Mouse (Mus musculus): ENCODE measurements at regions not wholly inside any gene's neighbourhood (a gene's known extent, or its start where the extent isn't known, plus 50 kb on each side); places are given as distances from the start of the nearest gene placed in this dataset.

DNA sequence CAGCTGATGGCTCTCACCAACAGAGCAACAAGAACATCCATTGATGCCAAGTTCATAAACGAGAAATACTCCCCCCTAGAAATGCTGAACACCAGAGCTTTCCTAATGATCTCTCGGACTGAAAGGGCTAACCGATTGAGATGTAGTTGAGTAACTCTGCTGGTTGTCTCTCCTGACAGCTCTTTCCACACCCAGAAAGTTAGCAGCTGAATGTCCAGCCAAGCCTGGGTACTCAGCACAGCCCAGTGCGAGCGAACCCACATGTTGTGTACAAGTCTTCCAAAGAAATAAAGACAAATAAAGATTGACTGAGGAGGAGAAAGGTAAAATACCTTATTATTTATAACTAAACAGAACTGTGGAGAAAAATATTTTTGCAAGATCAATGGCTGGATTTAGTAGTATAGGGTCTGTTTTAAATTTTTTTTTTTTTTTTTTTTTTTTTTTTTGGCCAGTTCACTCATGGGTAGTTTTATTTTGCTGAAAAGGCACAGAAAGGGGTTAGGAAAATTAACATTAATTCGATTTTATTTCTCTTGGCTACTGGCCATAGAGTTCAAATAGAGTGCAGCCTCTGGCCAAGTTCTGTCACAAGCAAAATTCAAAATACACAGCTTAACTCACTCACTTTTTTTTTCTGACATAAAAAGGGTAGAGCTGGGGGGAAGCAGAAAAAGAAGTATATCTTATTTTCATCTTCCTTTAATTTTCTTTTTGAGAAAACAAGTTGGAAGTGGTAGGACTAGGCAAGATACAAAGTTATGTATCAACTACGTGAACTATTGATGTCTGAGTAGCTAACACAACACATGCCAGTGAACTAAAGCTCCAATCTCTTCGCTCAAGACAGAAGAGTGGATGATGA lies 261.2 kb upstream of the Npvf start:
- DNase-seq (ENCODE audit: low spot score in 2 of 2) = no peak

DNA sequence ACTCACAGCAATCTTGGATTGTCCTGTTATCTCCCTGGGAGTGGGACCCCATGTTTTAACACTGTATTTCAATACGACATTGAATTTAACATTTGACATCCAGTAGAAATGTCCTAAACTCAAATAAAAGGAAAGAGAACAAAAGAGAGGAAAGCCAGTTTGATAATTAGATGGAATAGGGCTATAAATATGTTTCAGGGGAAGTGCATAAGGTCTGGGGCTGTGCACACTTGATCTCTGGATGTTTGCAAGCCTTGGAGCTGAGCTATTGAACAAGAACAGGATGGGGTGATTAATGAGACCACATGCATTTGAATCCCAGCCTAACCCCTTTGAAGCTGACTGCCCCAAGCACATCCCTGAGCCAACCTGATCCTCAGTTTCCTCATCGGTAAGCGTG lies 264.0 kb upstream of the Npvf start:
- DNase-seq (ENCODE audit: low spot score in 2 of 2) = no peak

DNA sequence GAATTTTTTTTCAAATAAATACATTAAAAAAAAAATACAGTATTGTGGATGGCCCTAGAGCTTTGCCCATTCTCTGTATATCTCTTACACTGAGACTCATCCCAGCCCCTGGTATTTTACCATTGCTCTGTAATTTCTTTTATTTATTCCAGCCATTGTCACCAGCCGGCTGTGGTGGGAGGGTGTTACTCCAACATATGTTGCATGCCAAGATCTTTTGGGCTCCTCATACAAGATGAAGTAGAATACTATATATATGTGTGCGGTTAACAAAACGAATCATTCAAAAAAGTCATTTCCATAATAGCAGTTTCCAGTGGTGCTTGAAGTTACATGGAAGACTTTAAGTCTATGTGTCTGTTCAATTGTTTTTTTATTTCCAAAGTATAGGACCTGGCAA lies 268.0 kb upstream of the Npvf start:
- no peak for DNase-seq (ENCODE audit: low spot score in 2 of 2)

DNA sequence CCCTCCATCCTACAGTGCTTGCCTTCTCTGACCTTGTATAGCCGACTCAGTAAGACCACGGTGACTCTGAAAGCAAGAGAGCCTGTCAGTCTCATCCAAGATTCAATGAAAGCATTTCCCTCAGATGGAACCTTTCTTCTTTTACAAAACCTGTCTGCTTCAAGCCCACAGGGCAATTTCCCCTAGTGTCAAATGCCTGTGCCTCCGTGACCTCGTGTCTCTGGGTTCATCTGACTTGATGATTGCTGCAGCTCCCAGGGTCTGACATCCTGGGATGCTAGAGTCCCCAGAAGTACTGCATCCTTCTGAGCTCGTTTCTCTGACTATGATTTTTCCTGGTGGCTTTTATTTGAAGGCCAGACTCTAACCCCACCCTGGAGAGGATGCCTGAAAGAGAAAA lies 270.3 kb upstream of the Npvf start:
- DNase-seq (ENCODE audit: low spot score in 2 of 2) = no peak

DNA sequence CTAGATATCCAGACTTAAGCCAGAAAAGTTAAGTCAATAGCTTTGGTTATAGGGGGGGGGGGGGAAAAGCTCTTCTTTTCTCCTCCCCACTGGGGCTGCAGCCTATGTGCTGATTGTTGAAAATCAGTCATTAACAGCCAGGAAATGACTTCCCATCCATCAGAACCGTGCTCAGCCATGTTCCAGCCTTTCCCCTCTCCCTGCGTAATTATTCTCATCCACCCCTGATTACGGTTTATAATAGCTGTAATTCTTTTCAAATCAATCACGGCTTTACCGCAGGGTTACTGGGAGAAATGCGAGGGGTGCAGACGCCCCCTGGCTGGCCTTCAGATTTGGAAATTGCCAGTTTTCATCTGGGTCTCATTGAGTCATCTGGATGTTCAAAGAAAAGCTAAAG lies 270.8 kb upstream of the Npvf start:
- no peak for DNase-seq (ENCODE audit: low spot score in 2 of 2)

DNA sequence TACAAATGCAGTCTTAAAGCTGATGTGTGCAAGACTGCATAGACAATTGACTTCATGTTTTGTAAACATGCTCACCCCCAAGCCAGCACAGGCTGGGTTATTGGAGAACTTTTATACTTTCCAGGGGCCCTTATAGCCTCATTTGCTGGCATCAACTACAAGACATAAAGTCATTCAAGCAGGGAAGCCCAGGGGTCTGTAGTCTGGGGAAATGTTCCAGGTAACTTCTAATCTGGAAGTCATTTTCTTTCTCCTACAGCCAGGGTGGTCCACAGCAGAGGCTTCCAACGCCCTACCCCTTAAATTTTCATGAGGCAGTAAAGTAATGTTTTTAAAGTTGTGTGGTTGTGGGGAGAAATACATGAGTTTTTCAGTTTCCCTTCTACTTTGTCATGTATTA lies 272.1 kb upstream of the Npvf start:
- DNase-seq (ENCODE audit: low spot score in 2 of 2) = no peak

DNA sequence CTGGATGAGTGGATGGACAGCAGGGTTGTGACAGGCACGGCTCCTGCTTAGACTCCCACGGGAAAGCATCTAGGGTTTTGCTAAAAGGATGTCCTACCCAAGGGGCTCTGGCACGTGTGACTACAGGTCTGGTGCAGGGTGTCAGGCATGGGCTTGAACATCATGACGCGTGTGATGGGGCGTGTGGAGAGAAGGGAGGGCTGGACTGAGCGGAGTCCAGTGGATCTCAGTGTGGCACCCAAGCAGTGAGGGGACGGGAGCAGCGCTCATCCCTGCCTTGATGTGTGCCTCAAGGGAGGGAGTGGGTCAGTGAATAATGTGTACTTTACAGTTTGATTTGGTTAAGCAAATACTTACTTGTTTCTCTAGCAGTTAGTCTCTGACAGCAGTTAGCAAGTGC lies 275.3 kb upstream of the Npvf start:
- no peak for DNase-seq (ENCODE audit: low spot score in 2 of 2)

DNA sequence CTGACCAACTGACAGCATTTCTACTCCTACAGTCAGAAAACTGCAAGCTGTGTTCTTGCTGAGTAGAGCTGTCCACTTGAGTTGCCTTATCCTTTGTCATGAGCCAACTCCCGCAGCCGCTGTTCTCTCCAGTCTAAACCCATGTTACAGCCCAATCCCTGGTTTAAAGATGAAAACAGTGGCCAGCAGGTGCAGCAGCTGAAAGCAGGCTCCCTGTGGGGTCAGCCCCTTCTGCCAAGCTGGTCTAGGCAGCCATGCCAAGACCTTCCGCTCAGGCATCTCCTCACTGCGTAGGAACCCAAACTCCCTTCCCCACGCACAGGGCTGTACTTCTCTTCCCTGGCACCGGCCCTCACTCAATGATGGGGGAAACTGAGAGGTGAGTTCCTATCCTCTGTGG lies 279.3 kb upstream of the Npvf start:
- no peak for DNase-seq (ENCODE audit: low spot score in 2 of 2)

DNA sequence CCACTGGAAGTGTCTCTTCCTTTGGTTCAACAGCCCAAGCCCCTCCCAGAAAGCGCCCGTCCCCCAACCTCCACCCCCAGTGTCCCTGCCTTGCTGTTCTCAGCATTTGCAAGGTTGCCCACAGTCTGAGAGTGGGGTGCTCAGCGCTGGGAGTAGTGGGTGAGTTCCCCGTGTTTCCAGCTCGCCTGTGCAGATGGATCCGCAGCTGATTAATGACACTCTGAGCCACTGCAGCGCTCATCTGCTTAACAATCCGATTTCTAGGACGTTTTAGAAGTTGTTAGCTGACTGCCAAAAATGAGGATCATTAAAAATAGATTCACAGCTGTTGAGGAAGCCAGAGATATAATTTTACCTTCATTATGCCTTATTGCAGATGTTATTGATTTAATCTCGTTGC lies 280.0 kb upstream of the Npvf start:
- DNase-seq (ENCODE audit: low spot score in 2 of 2) = peak; percentile 42 to 49

DNA sequence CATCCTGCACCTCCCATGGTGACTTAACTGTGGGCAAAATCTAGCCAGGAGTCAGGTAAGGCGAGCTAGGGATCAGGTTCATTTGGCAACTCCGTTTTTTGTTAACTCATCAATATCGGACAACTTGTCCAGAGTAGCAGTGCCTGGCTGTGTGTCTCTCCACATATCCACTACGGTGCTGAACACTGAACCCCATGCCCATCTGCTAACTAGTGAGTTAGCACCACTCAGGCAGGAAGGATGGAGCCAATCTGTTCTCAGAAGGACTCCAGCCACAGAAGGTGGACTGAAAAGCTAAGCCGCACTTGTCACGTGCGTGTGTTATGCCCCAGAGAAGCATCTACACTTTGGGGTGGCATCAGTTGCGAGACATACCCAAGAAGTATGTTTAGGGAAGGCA lies 282.1 kb upstream of the Npvf start:
- no peak for DNase-seq (ENCODE audit: low spot score in 2 of 2)

DNA sequence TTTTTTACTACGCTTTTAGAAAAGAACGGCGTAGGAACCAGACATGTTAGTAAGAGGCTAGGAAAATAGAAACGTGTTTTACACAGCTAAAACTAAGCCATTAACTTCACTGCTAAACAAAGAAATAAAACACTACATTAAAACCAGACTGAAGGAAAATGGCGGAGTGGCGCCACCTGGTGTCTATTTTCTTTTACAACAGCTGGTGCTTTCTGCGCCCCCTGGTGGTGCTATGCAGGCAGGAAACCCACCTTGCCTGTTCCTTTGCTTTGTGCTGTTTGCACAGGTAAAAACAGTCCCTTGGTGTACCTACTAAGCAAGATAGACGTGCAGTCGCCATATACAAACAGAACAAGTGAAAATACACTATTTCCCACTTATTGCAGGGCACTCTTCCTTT lies 282.9 kb upstream of the Npvf start:
- peak; percentile 78 to 86 for DNase-seq (ENCODE audit: low spot score in 2 of 2)

DNA sequence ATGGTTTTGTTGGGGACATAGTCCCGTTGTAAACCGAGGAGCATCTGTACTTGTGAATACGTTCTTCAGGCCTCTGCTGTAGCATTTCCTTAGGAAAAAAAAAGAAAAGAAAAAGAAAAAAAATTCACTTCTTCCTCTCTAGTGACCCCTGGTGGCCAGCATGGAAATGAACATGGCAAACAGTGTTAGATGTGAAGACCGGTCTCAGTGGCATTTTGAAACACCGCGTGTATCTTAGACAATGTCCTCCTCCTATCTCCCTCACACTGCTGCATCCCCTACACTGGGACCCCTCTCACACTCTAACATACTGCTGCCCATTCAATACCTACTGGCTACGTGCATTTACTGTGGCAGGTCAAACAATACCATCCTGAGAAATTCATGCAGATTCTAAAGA lies 284.6 kb upstream of the Npvf start:
- DNase-seq (ENCODE audit: low spot score in 2 of 2) = no peak

DNA sequence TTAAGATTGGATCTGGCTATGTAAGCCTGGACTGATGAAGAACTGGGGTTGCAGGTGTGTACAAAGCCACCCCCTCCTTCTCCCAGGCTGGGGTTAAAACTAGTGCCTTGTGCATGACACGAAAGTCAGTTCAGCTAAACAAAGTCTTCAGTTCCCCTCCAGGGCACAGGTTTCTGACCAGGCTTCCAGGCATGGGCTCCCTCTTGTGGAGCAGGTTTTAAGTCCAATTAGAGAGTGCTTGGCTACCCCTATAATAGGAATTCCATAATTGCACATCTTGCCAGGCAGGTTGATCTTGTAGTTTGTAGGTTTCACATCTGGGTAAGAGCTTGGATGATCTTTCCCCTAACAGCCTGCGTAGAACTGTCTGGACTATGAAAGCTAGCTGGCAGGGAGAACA lies 285.2 kb upstream of the Npvf start:
- no peak for DNase-seq (ENCODE audit: low spot score in 2 of 2)

DNA sequence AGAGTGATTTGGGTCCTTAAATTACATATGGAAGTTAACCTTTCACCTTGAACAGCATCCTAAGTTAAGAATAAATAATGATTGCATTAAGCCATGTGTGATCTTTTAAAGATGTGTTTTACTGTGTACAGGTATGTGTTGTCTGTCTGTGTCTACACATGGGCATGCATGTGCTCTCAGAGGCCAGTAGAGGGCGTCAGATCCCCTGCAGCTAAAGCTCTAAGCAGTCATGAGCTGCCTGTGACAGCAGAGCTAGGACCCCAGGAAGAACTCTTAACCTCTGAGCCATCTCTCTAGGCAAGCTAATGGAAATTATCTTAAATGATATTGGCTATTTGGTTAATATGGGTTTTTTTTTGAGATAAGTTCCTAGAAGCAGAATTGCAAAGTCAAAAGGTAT lies 285.9 kb upstream of the Npvf start:
- DNase-seq (ENCODE audit: low spot score in 2 of 2) = no peak

DNA sequence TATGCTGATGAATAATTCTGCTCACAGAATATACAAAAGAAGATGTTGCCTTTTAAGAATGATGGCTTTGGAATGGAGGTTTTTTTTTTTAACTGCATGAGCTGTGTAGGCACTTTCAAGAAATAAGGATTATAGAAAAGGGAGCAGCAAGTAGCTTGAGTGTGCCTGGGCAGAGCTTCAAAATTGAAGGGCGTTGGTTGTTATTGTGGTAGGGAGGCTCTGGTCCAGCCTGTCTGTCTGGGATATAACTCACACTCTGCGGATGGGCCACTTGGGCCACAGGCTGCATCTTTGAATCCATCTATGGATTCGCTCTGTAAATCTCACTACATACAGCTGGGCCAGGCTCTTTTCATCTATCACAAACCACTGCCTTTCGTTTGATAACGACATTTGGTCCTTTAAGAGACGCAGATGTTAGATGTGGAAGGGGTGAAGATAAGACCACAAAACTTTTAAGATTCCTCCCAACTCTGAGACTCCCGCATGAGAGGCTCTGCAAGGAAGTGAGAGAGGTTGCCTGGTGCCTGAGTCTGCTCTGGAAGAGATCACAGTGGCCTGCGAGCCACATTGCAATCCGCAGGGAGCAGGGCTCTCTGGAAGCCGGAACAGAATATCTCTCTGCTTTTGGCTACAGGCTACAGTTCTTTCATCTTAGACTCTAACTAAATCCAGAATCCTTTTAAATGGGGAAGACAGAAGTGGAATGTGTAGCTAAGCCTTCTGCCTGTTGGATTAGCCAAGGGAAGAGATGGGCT lies 286.6 kb upstream of the Npvf start:
- DNase-seq (ENCODE audit: low spot score in 2 of 2) = no peak

DNA sequence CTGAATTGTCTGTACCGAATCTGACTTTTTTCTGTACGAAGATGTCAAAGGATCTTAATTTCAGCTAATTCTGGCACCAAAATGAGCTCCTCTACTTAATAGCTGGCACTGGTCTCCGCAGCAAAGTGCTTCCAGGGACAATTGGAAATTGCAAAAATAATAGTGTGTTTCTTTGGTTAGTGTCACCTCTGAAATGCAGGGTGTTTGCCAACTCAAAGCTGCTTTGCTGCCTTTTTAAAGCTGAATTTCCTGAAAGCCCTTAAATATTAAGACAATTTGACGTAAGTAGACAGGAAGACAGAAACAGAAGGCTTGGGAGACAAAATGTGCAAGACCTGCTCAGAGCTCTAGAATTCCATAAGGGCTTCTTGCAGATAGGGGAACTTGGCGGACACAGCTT lies 288.5 kb upstream of the Npvf start:
- no peak for DNase-seq (ENCODE audit: low spot score in 2 of 2)

DNA sequence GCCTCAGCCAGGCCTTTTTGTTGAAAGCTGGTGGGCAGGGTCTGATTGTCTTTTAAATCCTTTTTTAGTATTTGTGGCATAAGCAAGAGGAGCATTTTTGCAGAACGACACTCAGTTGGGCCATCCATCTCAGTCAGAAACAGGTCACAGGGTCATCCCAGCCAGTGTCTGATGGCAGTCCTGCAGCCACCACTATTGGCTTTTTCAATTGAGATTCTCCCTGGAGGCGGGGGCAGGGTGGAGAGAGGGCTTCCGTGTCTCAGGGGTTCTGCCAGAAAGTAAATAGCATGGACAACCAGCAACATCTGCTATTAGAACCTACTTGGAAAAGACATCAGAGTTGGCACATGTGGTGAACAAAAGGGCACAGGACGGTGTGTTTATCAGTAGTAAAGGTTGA lies 293.8 kb upstream of the Npvf start:
- no peak for DNase-seq (ENCODE audit: low spot score in 2 of 2)

DNA sequence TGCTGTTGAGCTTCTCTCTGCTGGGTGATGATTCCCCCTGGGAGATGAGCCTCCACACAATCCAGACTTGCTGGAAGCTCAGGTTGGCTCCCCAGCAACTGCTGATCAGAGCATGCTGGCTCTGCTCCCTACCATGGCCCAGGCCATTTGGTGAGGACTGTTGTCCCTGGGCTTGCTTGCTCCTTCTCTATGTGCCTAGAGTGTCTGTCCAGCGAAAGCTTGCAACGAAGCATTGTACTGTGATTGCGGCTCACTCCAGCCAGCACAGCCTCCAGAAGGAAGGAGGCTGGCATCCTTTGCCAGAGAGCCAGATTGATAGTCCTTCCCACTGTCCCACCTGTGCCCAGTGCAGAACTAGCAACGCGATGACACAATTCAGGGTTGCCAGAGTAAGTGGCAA lies 295.1 kb upstream of the Npvf start:
- DNase-seq (ENCODE audit: low spot score in 2 of 2) = no peak

DNA sequence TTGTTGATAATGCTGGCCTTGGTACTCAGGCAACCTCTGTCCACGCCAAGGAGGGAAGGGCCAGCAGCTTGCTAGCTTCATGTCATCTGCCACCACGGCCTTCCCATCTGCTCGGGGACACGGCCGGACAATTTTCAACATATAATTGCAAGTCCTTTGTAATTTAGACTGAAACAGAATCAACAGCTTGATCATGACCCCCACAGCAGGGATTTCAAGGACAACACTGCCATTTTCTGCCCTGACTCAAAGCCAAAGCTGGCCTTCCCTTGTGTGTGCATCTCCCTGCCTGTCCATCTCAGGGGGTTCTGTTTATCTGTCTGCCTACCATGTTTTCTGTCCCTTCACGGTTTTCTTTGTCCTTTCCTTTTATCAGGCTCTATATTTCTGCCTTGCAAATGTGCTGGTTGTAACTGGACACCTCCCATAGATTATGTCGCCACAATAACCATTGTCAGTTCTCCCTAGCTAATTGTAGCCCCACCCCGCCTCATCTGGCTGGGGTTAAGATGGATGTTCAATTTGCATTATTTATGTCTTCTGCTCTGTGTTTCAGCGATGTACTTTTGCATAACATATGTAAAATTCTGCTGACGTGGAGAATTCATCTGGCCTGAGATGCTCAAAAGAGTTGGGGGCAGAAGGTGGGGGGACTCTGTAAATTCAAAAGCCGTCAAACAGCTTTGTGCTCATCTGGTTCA lies 295.8 kb upstream of the Npvf start:
- no peak for DNase-seq (ENCODE audit: low spot score in 2 of 2)

DNA sequence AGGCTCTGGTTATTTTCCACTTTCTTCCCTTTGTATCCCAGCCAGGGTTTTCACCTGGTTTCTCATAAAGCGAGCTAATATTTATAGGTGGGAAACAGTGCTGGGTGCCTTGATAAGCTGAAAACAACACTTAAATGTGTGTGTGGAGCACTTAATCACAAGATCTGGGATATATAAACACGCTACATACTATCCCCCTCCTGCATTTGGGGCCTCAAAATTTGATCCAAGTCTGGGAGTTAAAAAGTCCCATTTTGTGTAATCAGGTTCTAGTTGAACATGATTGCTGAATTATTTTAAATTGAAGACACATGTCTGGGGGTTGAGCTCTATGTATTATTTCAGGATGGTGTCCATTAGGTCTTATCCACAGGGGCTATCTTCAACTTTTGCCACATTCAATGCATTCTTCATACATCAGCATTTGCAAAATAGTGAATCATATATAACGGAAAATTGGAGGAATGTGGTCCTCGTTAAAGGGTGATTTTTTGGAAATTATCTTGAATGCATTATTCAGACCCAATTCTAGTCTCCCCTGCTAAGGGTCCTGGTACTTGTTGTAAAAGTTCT lies 303.2 kb upstream of the Npvf start:
- DNase-seq (ENCODE audit: low spot score in 2 of 2) = no peak

DNA sequence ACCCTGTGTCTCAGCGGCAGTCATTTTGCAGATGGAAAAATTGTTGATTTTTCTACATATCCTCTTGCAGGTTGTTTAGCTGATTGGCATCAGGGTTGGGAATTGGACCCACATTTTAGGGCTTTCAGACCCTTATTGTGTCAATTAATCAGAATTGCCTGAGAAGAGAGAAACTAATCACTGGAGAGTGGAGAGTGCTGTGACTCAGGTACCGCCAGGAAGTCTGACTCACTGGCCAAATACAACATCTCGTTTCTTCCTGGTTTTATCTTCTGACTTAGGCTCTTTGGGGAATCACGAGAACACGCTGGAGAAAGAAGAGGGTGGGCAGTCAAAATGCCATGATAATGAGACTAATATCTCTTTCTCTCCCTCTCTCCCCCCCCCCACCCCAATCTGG lies 306.1 kb upstream of the Npvf start:
- DNase-seq (ENCODE audit: low spot score in 2 of 2) = no peak

DNA sequence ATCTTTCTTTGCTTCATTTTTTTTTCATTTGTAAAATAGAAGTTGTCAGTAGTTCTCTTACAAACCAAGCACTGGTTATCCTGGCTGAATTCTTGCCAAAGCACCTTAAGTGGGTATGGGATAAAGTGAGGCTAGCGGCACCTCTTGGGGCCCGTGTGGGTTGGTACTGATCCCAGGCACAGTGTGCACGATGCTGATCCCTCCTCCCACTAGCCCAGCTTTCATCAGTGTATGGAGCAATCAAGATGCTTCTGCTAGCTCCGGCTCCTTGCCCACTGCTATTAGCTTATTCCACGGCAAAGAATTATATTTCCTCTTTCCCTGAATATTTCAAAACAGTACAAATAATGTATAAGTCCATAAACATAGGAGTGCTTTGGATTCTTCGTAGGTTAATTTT lies 307.4 kb upstream of the Npvf start:
- DNase-seq (ENCODE audit: low spot score in 2 of 2) = no peak

All from layer of hippocampus, postnatal 14 days (tissue).